Mouse (Mus musculus) E14TG2a.4 (cell line): ENCODE measurements around the gene Lipo2.

Experiments used
- CTCF ChIP-seq: conservative IDR thresholded peaks from 2 replicates; pipeline ENCODE4 v1.5.1; 2014; ENCODE audit warnings: low read length
- NANOG ChIP-seq: IDR thresholded peaks from 2 replicates; pipeline ENCODE4 v1.6.1; 2014; ENCODE audit warnings: borderline replicate concordance, low read length, mixed read lengths

DNA sequence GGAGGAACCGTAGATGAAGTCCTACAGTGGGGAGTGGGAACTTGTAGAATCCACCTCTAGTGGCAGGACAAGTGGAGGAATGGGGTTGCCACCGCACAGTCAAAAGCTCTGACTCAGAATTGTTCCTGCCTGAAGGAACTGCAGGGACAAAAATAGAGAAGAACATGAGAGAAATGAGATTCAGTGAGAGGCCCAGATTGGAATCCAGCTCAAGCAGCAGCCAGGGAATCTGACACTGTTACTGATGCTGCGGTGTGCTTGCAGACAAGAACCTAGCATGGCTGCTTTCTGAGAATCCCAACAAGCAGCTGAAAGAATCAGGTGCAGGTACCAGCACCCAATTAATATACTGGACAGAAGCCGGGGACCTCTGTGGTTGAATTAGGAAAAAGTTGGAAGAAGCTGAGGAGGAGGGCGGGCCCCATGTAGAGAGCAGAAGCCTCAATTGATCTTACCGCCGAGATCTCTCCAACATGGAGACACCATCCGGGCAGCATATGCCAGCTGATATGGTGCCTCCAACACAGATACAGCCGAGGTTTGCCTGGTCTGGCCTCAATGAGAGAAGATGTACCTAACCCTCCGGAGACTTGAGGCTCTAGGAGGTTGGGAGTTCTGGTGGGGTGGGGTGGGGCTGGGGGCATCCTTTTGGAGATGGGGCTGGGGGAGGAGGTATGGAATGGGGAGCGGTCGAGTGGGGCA, 35.6 kb upstream of the Lipo2 start:
- no peak for TF ChIP-seq CTCF
- no peak for TF ChIP-seq NANOG
